ENCODE assay signal across 8 mouse cellular contexts in genomic region chrX:102060891-102061290, GRCm38 (mm10). TPM values are rescaled to one million over a fixed set of nuclear protein-coding genes. Genes with fewer than 3 reads are reported as not detected.
DNase-seq lines count a peak whose midpoint lies in the region; ATAC-seq lines count a peak whose summit lies in the region.

No protein-coding gene starts in this region.

- H3K9me3 ChIP-seq in midbrain, embryonic 11.5 days (ENCODE audit: control insufficient read depth, low read length), result no peaks in the 10 kb centered on the region
- H3K9me3 ChIP-seq in hindbrain, embryonic 13.5 days, result no peaks in the 10 kb centered on the region

- no peaks in the 10 kb centered on the region; the same call in 1 of the 2 replicates for H3K27me3 ChIP-seq in midbrain, embryonic 11.5 days (ENCODE audit: control insufficient read depth, insufficient read depth, low read length)
- peaks cover 11% of the 10 kb centered on the region; the same call in 1 of the 2 replicates for H3K27me3 ChIP-seq in hindbrain, embryonic 13.5 days

- no peaks in the 10 kb centered on the region for H3K36me3 ChIP-seq in midbrain, embryonic 11.5 days (ENCODE audit: control insufficient read depth, insufficient read depth, low read length)
- no peaks in the 10 kb centered on the region for H3K36me3 ChIP-seq in hindbrain, embryonic 13.5 days

- no peak overlapping the region for H3K4me3 ChIP-seq in midbrain, embryonic 11.5 days (ENCODE audit: low read depth, low read length)
- no peak overlapping the region for H3K4me3 ChIP-seq in hindbrain, embryonic 13.5 days

- 65% methylated on average over 2 of the region's 2 CpGs for WGBS in midbrain, embryonic 11.5 days
- 29% methylated on average over 2 of the region's 2 CpGs for WGBS in hindbrain, embryonic 13.5 days

- 0 out of 2 replicates have a peak, but pooled peaks have one; percentile 35 for ATAC-seq in megakaryocyte-erythroid progenitor cell, adult 5-6 weeks (replicated peaks; ENCODE audit: low FRiP score, low TSS enrichment, poor library complexity, severe bottlenecking)
- no peak for ATAC-seq in midbrain, embryonic 11.5 days (ENCODE audit: low FRiP score)
- no peak for ATAC-seq in hindbrain, embryonic 13.5 days (ENCODE audit: low FRiP score)

- H3K4me2 ChIP-seq in midbrain, embryonic 11.5 days, result no peak overlapping the region
- no peak overlapping the region for H3K4me2 ChIP-seq in hindbrain, embryonic 13.5 days

- peaks cover 2% of the 10 kb centered on the region; the same call in 1 of the 2 replicates for H3K4me1 ChIP-seq in midbrain, embryonic 11.5 days (ENCODE audit: control insufficient read depth, insufficient read depth, low read length)
- H3K4me1 ChIP-seq in hindbrain, embryonic 13.5 days (replicated peaks), result peaks cover 6% of the 10 kb centered on the region

- H3K27ac ChIP-seq in midbrain, embryonic 11.5 days (ENCODE audit: low read depth, low read length), result no peak overlapping the region
- H3K27ac ChIP-seq in hindbrain, embryonic 13.5 days, result no peak overlapping the region

- H3K9ac ChIP-seq in midbrain, embryonic 11.5 days (ENCODE audit: low read length), result no peak overlapping the region
- H3K9ac ChIP-seq in hindbrain, embryonic 13.5 days, result no peak overlapping the region

- DNase-seq in right cerebral cortex, postnatal 4 days, result peak; percentile 12
- DNase-seq in right cerebral cortex, adult 18-20 months, result no peak
- DNase-seq in cerebellum, adult 9-11 months, result peak; percentile 62
- peak; percentile 35 to 43 for DNase-seq in heart, postnatal 36 days
- no peak for DNase-seq in thymus, postnatal 0 days (ENCODE audit: low spot score)
- no peak for DNase-seq in midbrain, embryonic 11.5 days (ENCODE audit: low spot score, missing footprints)

- intact Hi-C loops in heart, postnatal 36 days (cut with DNase I), result no loop called here

RNA-seq across cellular contexts. Expression of gene Rtl5, which starts 10.2 kb away (rescaled TPM):
- total RNA-seq in heart, postnatal 36 days (2021), result 1 to 10 TPM; 2.5 to 2.6 TPM
- total RNA-seq in megakaryocyte-erythroid progenitor cell, adult 5-6 weeks (2014; fragmentation: Nextera tagmentation), result 0.52 and 4.6 TPM in 2 replicates
- 1.2 TPM in 1 of 2 replicates, not detected in the other for total RNA-seq in megakaryocyte-erythroid progenitor cell, adult 5-6 weeks (2017)
- 0.13 and 0.18 TPM in 2 replicates for polyA plus RNA-seq in thymus, postnatal 0 days (2015; fragmentation: Nextera tagmentation; extraction: Ambion mirVana)
- 3.2 and 3.5 TPM in 2 replicates for polyA plus RNA-seq in midbrain, embryonic 11.5 days (2014; fragmentation: Nextera tagmentation; extraction: Ambion mirVana)
- 4.7 and 7.1 TPM in 2 replicates for polyA plus RNA-seq in hindbrain, embryonic 13.5 days (2015; fragmentation: Nextera tagmentation; extraction: Ambion mirVana)

RNA-seq across cellular contexts. Expression of gene Pin4, which starts 58.4 kb away (rescaled TPM):
- total RNA-seq in heart, postnatal 36 days (2021), result 10 to 100 TPM; 16.2 to 18.8 TPM
- 67.6 and 96.7 TPM in 2 replicates for total RNA-seq in megakaryocyte-erythroid progenitor cell, adult 5-6 weeks (2014; fragmentation: Nextera tagmentation)
- 162 and 169 TPM in 2 replicates for total RNA-seq in megakaryocyte-erythroid progenitor cell, adult 5-6 weeks (2017)
- polyA plus RNA-seq in thymus, postnatal 0 days (2015; fragmentation: Nextera tagmentation; extraction: Ambion mirVana), result 68.0 and 70.3 TPM in 2 replicates
- 70.8 and 78.5 TPM in 2 replicates for polyA plus RNA-seq in midbrain, embryonic 11.5 days (2014; fragmentation: Nextera tagmentation; extraction: Ambion mirVana)
- 82.0 and 83.3 TPM in 2 replicates for polyA plus RNA-seq in hindbrain, embryonic 13.5 days (2015; fragmentation: Nextera tagmentation; extraction: Ambion mirVana)

Comparison
In these comparisons a context has a peak if more than half of its experiments do, and no peak if none do; other contexts are left out.
1. DNase-seq: peak in right cerebral cortex, postnatal 4 days (single experiment), cerebellum, adult 9-11 months (single experiment) and heart, postnatal 36 days (2 of 2); none in right cerebral cortex, adult 18-20 months (single experiment), thymus, postnatal 0 days (single experiment) and midbrain, embryonic 11.5 days (single experiment).